Mouse (Mus musculus) olfactory bulb, adult 2 months (tissue): ENCODE measurements around the gene Klk5. TPM values are rescaled to one million over a fixed set of nuclear protein-coding genes. Genes with fewer than 3 reads are reported as not detected.

ENCODE experiments used
- H3K27ac ChIP-seq: fragments of 200-500 bp; 2 replicates; pipeline ENCODE4 v1.5.1; 2012; ENCODE audit warnings: low read depth, low read length; ENCODE audit not compliant: insufficient read depth
- H3K4me1 ChIP-seq: fragments of 200-500 bp; 2 replicates; pipeline ENCODE4 v1.6.1; 2012; ENCODE audit warnings: low read length; ENCODE audit not compliant: control insufficient read depth, insufficient read depth
- H3K4me3 ChIP-seq: fragments of 200-500 bp; 2 replicates; pipeline ENCODE4 v1.5.1; 2012; ENCODE audit warnings: mild to moderate bottlenecking, low read depth, low read length, moderate library complexity; ENCODE audit not compliant: insufficient read depth
- CTCF ChIP-seq: fragments of 200-500 bp; IDR thresholded peaks from 2 replicates; pipeline ENCODE4 v1.5.1; 2012; ENCODE audit warnings: low read depth, mild to moderate bottlenecking, low read length, moderate library complexity; ENCODE audit not compliant: insufficient read depth
- POLR2A ChIP-seq: fragments of 200-500 bp; IDR thresholded peaks from 2 replicates; pipeline ENCODE4 v1.6.1; 2012; ENCODE audit warnings: mild to moderate bottlenecking, low read depth, low read length, moderate library complexity; ENCODE audit not compliant: insufficient read depth
- WGBS: fragments of 180-500 bp; shearing (Covaris S2); methylation state at CpG from one replicate; pipeline ENCODE4 v1.1.7; 2018; 5-methylcytosine and 5-hydroxymethylcytosine counted together
- polyA plus RNA-seq: library from polyadenylated mRNA; stranded (reverse); fragments of >200 nt; gene quantifications from 2 replicates; pipeline ENCODE4 v1.2.4, GENCODE M21; 2012; ENCODE audit warnings: low replicate concordance; ENCODE audit not compliant: missing spikeins, insufficient read depth, insufficient read length

Klk5 gene
- polyA plus RNA-seq, 1 experiment = not detected

- H3K4me3 ChIP-seq = no peak overlapping the region
- no peaks in the 10 kb centered on the region for H3K4me1 ChIP-seq
- no peak overlapping the region for H3K27ac ChIP-seq
- no peak for TF ChIP-seq POLR2A
- TF ChIP-seq CTCF = no peak
- 67% methylated on average over 5 of the region's 5 CpGs for WGBS
Measured at GRCm38 (mm10) chr7:43891365-43891764, 49.6 kb downstream of the Klk5 start.

DNA sequence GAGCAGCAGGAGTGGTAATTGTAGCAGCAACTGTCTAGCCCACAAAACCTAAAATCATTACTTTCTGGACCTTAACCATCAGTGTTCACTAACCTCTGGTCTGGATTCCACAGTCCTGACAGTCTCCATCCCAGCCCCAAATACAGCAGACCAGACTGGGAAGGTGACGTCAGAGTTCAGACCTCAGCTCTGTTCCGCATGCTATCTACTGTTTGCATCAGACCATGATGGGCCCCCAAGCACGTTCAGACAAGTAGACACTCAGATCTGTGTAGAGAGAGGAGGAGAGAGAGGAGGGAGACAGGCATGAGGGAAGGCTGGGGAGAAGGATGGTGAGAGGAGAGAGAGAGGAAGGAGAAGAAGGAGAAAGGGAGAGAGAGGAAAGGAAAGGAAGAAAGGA is 50.0 kb downstream of the Klk5 start:
- Histone ChIP-seq H3K4me1 (no peaks in the 10 kb centered on the region), H3K27ac (no peak overlapping the region), H3K4me3 (no peak overlapping the region)
- 73% methylated on average over 3 of the region's 3 CpGs for WGBS
- no peak for TF ChIP-seq POLR2A
- no peak for TF ChIP-seq CTCF

- no peaks in the 10 kb centered on the region for H3K4me1 ChIP-seq
- H3K4me3 ChIP-seq = no peak overlapping the region
- TF ChIP-seq CTCF = peak; percentile 53
- no peak for TF ChIP-seq POLR2A
- 10% methylated on average over 1 of the region's 1 CpGs for WGBS
- H3K27ac ChIP-seq = no peak overlapping the region
Measured at GRCm38 (mm10) chr7:43894836-43895235, 53.1 kb downstream of the Klk5 start.

Other genes with a start within 250 kb of the Klk5 start
- gene Zfp819, start 234.8 kb upstream of the Klk5 start, polyA plus RNA-seq = not detected in 2 replicates
- not detected in 2 replicates for gene Ceacam18, start 207.3 kb upstream of the Klk5 start, polyA plus RNA-seq
- gene Siglece, start 181.8 kb upstream of the Klk5 start, polyA plus RNA-seq = not detected in 2 replicates
- not detected in 2 replicates for gene Ctu1, start 170.0 kb upstream of the Klk5 start, polyA plus RNA-seq
- not detected in 2 replicates for gene Klk14, start 151.6 kb upstream of the Klk5 start, polyA plus RNA-seq
- not detected in 2 replicates for gene Klk13, start 129.4 kb upstream of the Klk5 start, polyA plus RNA-seq
- gene Klk12, start 73.1 kb upstream of the Klk5 start, polyA plus RNA-seq = not detected in 2 replicates
- not detected in 2 replicates for gene Klk11, start 67.4 kb upstream of the Klk5 start, polyA plus RNA-seq
- not detected in 2 replicates for gene Klk10, start 60.9 kb upstream of the Klk5 start, polyA plus RNA-seq
- gene Klk9, start 50.1 kb upstream of the Klk5 start, polyA plus RNA-seq = not detected in 2 replicates
- not detected in 2 replicates for gene Klk8, start 44.4 kb upstream of the Klk5 start, polyA plus RNA-seq
- not detected in 2 replicates for gene Klk7, start 30.7 kb upstream of the Klk5 start, polyA plus RNA-seq
- gene Klk6, start 17.5 kb upstream of the Klk5 start, polyA plus RNA-seq = not detected in 2 replicates
- not detected in 2 replicates for gene Klk4, start 39.2 kb downstream of the Klk5 start, polyA plus RNA-seq
- gene Klk15, start 91.8 kb downstream of the Klk5 start, polyA plus RNA-seq = not detected in 2 replicates
- not detected in 2 replicates for gene Klk1b8, start 108.7 kb downstream of the Klk5 start, polyA plus RNA-seq
- not detected in 2 replicates for gene Klk1b1, start 124.8 kb downstream of the Klk5 start, polyA plus RNA-seq
- gene Klk1b9, start 134.1 kb downstream of the Klk5 start, polyA plus RNA-seq = not detected in 2 replicates
- gene Klk1b11, start 153.9 kb downstream of the Klk5 start, polyA plus RNA-seq = not detected in 2 replicates
- not detected in 2 replicates for gene Klk1b26, start 170.2 kb downstream of the Klk5 start, polyA plus RNA-seq
- gene Klk1b27, start 210.3 kb downstream of the Klk5 start, polyA plus RNA-seq = not detected in 2 replicates